Mouse (Mus musculus): Measurements from ENCODE around the gene Cdh16.
"Not testable (repeated sequence)": the region's sequence is repeated elsewhere in the genome, so short reads cannot be mapped to it uniquely, and the experiment has no call there.

Gene Cdh16

GRCm38 (mm10) chr8:104577606-104578005 lies 46.6 kb downstream of the Cdh16 start:
- DNase-seq (ENCODE audit: low read depth, low spot score): not testable (repeated sequence)

- DNase-seq (ENCODE audit: low read depth, low spot score): no peak
Measured at GRCm38 (mm10) chr8:104576820-104577219, 47.4 kb downstream of the Cdh16 start.

GRCm38 (mm10) chr8:104570436-104571343 lies 53.5 kb downstream of the Cdh16 start:
- DNase-seq (ENCODE audit: low read depth, low spot score): peak; percentile 75

GRCm38 (mm10) chr8:104569559-104569958 lies 54.6 kb downstream of the Cdh16 start:
- DNase-seq (ENCODE audit: low read depth, low spot score): no peak

- DNase-seq (ENCODE audit: low read depth, low spot score): no peak
Measured at GRCm38 (mm10) chr8:104565457-104565798, 58.8 kb downstream of the Cdh16 start.

GRCm38 (mm10) chr8:104564633-104565456 lies 59.4 kb downstream of the Cdh16 start:
- DNase-seq (ENCODE audit: low read depth, low spot score): peak; percentile 78

GRCm38 (mm10) chr8:104560731-104561130 lies 63.5 kb downstream of the Cdh16 start:
- no peak for DNase-seq (ENCODE audit: low read depth, low spot score)

GRCm38 (mm10) chr8:104557226-104557625 lies 67.0 kb downstream of the Cdh16 start:
- no peak for DNase-seq (ENCODE audit: low read depth, low spot score)

- DNase-seq (ENCODE audit: low read depth, low spot score): no peak
Measured at GRCm38 (mm10) chr8:104555191-104555590, 69.0 kb downstream of the Cdh16 start.

Data from embryo, embryonic 11.5 days (tissue).